Mouse (Mus musculus): ENCODE measurements around the gene Notch2. TPM values are rescaled to one million over a fixed set of nuclear protein-coding genes. Genes with fewer than 3 reads are reported as not detected.
A peak's percentile ranks its signal among the peaks of the same experiment; 100 is the strongest.

Gene Notch2
- total RNA-seq, 2 experiments from 2014 or later = 8.7 to 10.3 TPM

GRCm38 (mm10) chr3:97981376-97981906 lies 31.9 kb upstream of the Notch2 start:
- intact Hi-C loops (cut with DNase I) = no loop called here
- no peak for TF ChIP-seq CTCF (IDR thresholded peaks at IDR 0.05)
- Histone ChIP-seq H3K4me3 (no peak overlapping the region), H3K27ac (no peak overlapping the region)
- no peak for DNase-seq

DNA sequence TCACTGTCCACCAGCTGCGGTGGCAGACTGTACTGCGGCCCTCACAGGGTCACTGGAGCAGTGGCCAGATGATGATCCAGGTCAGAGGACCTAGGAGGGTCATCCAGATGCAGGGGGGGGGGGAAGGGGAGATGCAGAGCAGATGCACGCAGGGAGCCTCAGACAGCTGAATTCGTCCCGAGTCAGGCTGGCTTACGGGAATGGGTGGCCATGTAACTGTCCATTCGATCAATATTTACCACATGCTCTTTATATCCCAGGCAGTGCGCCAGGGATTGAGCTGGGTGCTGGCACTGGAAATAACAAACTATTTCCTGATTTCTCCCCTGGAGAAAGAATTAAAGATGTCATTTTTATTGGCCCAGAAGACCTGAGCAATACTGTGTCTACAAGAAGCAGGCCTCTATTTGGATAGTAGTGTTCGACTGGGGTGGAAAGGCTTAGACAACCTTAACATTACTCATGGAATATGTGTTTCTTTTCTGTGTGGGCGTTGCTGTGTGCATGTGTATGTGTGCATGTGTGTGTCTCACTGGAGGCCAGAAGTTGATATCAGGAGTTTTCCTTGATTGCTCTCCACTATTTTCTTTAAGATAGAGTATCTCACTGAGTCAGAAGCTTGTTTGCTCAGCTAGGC lies 28.3 kb upstream of the Notch2 start:
- Histone ChIP-seq H3K4me3 (no peak overlapping the region), H3K27ac (no peak overlapping the region)
- no peak for DNase-seq
- TF ChIP-seq CTCF (IDR thresholded peaks at IDR 0.05) = no peak
- intact Hi-C loops (cut with DNase I) = no loop called here

GRCm38 (mm10) chr3:97985691-97986090 lies 27.6 kb upstream of the Notch2 start:
- intact Hi-C loops (cut with DNase I) = no loop called here
- no peak for DNase-seq
- no peak overlapping the region for H3K4me3 ChIP-seq
- H3K27ac ChIP-seq = no peak overlapping the region
- TF ChIP-seq CTCF (IDR thresholded peaks at IDR 0.05) = no peak

DNA sequence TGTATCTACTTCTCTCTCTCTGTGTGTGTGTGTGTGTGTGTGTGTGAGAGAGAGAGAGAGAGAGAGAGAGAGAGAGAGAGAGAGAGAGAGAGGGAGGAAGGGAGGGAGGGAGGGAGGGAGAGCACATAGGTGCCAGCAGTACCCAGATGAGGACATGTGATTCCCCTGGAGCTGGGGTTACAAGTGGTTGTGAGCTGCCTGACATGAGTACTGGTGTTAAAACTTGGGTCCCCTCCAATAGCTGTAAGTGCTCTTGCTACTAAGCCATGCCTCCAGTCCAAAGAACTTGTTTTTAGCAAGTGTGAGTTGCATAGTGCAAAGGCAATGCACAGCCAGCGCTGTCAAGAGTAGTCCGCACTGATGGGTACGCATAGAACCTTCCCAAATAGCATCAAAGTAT lies 26.2 kb upstream of the Notch2 start:
- TF ChIP-seq CTCF (IDR thresholded peaks at IDR 0.05) = no peak
- Histone ChIP-seq H3K4me3 (no peak overlapping the region), H3K27ac (no peak overlapping the region)
- no peak for DNase-seq
- intact Hi-C loops (cut with DNase I) = no loop called here

GRCm38 (mm10) chr3:97988756-97989155 lies 24.6 kb upstream of the Notch2 start:
- no peak for TF ChIP-seq CTCF (IDR thresholded peaks at IDR 0.05)
- Histone ChIP-seq H3K4me3 (no peak overlapping the region), H3K27ac (no peak overlapping the region)
- intact Hi-C loops (cut with DNase I) = no loop called here
- no peak for DNase-seq

- Histone ChIP-seq H3K4me3 (no peak overlapping the region), H3K27ac (no peak overlapping the region)
- DNase-seq = no peak
- intact Hi-C loops (cut with DNase I) = no loop called here
- no peak for TF ChIP-seq CTCF (IDR thresholded peaks at IDR 0.05)
These were observed 22.8 kb upstream of the Notch2 start for GRCm38 (mm10) chr3:97990576-97990975.

DNA sequence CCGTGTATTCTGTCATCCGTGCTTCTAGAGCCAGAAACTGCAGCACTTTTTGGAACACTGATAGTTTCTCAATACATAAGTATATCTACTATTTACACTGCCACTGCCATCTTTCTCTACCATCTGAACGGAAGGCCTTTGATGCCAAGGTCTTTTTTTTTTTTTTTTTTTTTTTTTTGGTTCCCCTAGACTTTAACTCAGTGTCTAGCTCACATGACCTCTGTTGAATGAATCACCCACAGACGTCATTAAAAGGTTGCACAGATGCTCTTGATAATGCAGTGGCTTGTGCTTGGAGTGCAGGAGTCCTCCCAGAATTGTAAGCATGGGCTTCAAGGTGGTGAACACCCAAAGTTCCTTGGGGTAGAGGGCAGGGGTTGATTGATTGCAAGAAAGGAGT lies 21.0 kb upstream of the Notch2 start:
- TF ChIP-seq CTCF (IDR thresholded peaks at IDR 0.05) = no peak
- no peak for DNase-seq
- intact Hi-C loops (cut with DNase I) = no loop called here
- Histone ChIP-seq H3K27ac (no peak overlapping the region), H3K4me3 (no peak overlapping the region)

DNA sequence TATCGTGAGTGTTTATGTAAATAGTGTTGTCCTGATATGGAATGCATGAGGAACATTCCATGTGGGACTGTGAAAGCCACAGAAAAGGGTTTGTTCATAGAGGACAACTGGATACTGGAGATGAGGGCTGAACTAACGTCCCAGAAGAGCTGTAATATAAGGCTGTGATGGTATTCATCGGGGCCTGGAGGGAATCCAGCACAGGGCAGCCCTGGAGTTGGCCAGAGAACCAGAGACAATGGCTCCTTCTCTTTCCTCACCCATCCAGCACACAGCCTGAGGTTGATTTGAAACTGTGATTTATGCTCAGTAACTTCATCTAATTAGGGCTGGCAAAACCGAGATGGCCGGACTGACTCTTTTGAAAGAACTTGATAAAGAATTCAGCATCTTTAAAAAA lies 20.1 kb upstream of the Notch2 start:
- no peak for TF ChIP-seq CTCF (IDR thresholded peaks at IDR 0.05)
- intact Hi-C loops (cut with DNase I) = no loop called here
- DNase-seq = no peak
- Histone ChIP-seq H3K27ac (peak overlapping the region; percentile 25; the same call in 1 of the 2 replicates), H3K4me3 (no peak overlapping the region)

DNA sequence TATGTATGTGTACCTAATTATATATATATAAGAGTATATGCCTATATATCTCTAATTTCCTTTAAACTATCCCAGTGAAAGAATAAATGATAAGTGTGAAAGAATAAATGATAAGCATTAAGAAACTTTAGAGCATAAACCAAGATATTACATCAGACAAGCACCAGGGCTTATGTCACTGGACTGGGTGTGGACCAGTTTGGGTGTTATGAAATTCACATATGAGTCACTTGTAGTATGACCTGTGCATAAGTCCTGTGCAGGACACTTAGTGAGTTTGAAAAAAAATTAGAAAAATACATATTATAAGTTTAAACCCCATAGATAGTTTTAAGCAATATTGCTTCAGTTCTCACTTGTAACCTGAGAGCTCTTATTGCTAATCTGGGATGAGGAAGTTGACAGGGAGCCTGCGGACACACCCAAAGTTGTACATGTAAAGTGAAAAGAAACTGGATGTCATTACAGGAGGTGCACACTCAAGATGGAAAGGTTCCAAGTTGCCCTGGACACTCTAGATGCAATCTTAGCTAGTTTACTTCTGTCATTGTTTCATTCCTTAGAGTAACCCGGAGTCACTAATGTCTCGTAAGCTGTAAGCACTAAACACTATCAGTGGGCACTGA lies 19.3 kb upstream of the Notch2 start:
- Histone ChIP-seq H3K27ac (peak overlapping the region; percentile 12; the same call in 1 of the 2 replicates), H3K4me3 (no peak overlapping the region)
- peak; percentile 27 for DNase-seq
- TF ChIP-seq CTCF (IDR thresholded peaks at IDR 0.05) = no peak
- intact Hi-C loops (cut with DNase I) = no loop called here

GRCm38 (mm10) chr3:97994818-97995217 lies 18.5 kb upstream of the Notch2 start:
- Histone ChIP-seq H3K27ac (peak overlapping the region; percentile 16; the same call in 1 of the 2 replicates), H3K4me3 (no peak overlapping the region)
- intact Hi-C loops (cut with DNase I) = no loop called here
- no peak for DNase-seq
- no peak for TF ChIP-seq CTCF (IDR thresholded peaks at IDR 0.05)

GRCm38 (mm10) chr3:97998349-97998748 lies 15.0 kb upstream of the Notch2 start:
- TF ChIP-seq CTCF (IDR thresholded peaks at IDR 0.05) = no peak
- no peak overlapping the region for H3K4me3 ChIP-seq
- intact Hi-C loops (cut with DNase I) = no loop called here
- no peak overlapping the region for H3K27ac ChIP-seq
- no peak for DNase-seq

GRCm38 (mm10) chr3:98003558-98003957 lies 9.8 kb upstream of the Notch2 start:
- no peak for DNase-seq
- intact Hi-C loops (cut with DNase I) = no loop called here
- H3K4me3 ChIP-seq = no peak overlapping the region
- no peak overlapping the region for H3K27ac ChIP-seq
- no peak for TF ChIP-seq CTCF (IDR thresholded peaks at IDR 0.05)

GRCm38 (mm10) chr3:98004231-98004630 lies 9.1 kb upstream of the Notch2 start:
- no peak overlapping the region for H3K4me3 ChIP-seq
- intact Hi-C loops (cut with DNase I) = no loop called here
- TF ChIP-seq CTCF (IDR thresholded peaks at IDR 0.05) = no peak
- no peak overlapping the region for H3K27ac ChIP-seq
- no peak for DNase-seq

DNA sequence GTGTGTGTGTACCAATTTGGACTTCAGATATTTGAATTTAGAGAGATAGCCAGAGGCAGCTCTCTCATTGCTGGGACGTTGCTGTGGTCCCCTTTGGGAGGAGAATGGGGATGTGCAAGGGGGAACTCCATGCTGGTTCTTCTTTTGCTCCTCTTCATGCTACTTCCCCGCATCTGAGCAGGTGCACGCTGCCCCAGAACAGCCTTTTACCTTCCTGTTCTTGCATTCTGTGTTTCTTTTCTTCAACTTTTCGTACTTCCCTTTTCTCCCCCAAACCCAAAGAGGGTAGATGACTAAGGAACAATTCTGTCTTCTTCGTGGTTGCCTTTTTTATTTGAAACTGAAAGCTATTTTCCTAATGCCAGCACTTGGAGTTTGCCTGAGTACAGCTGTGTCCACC lies 8.0 kb upstream of the Notch2 start:
- intact Hi-C loops (cut with DNase I) = no loop called here
- no peak for TF ChIP-seq CTCF (IDR thresholded peaks at IDR 0.05)
- no peak overlapping the region for H3K4me3 ChIP-seq

More for the DNA sequence above, 8.0 kb upstream of the Notch2 start:
- no peak overlapping the region for H3K27ac ChIP-seq
- no peak for DNase-seq

Data from gastrocnemius, adult 2 months (tissue).